Comparison of ENCODE assay signal across 19 mouse cellular contexts in the genomic region with DNA sequence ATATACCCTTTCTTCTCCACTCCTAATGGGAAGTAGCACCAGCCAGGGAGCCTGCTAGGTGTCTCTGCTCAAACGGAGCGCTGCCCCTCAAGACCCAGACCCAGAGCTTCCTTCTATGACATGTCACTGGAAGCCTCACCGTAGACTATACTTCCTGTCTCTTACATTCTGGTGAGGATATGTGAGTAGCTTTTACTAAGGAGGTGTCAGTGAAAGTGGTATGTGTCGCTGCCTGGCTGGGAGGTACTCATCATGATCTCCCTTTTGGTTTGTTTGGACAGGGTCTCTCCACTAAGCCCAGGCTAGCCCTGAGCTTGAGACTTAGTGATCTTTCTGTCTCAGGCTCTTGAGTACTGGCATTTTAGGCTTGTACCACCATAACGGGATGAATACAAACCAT. TPM values are rescaled to one million over a fixed set of nuclear protein-coding genes. Genes with fewer than 3 reads are reported as not detected.
A peak's percentile ranks its signal among the peaks of the same experiment; 100 is the strongest.
DNase-seq lines count a peak whose midpoint lies in the region; ATAC-seq and TF ChIP-seq lines count a peak whose summit lies in the region.
"Had no signal": no experiment of that assay in that cellular context is flagged by ENCODE, and none has a peak within 500 bp of the region (broad histone marks: within the 10 kb centered on the region; RNA-seq: fewer than 3 reads in every experiment).

No protein-coding gene starts in this region.

- H3K9me3 ChIP-seq in hindbrain, postnatal 0 days (ENCODE audit: low read length): no peaks in the 10 kb centered on the region
- H3K9me3 ChIP-seq: embryonic facial prominence, embryonic 12.5 days had no signal

- H3K4me1 ChIP-seq in hindbrain, postnatal 0 days (ENCODE audit: insufficient read depth, low read length): no peaks in the 10 kb centered on the region
- H3K4me1 ChIP-seq: embryonic facial prominence, embryonic 12.5 days; hindbrain, embryonic 12.5 days had no signal

- ATAC-seq in CD4-positive, CD25-positive, alpha-beta regulatory T cell, adult 4 months: peak; percentile 69
- ATAC-seq in hindbrain, postnatal 0 days: no peak
- ATAC-seq: forebrain, postnatal 0 days; intestine, embryonic 16.5 days; Patski had no signal

- no peak overlapping the region for H3K27ac ChIP-seq in hindbrain, postnatal 0 days
- H3K27ac ChIP-seq: embryonic facial prominence, embryonic 12.5 days; heart, embryonic 13.5 days; hindbrain, embryonic 12.5 days had no signal

- 83% methylated on average over 5 of the region's 5 CpGs for WGBS in hindbrain, postnatal 0 days

- no peak overlapping the region for H3K4me2 ChIP-seq in hindbrain, postnatal 0 days (ENCODE audit: low read depth, low read length)
- H3K4me2 ChIP-seq: embryonic facial prominence, embryonic 12.5 days; heart, embryonic 13.5 days; hindbrain, embryonic 12.5 days had no signal

- TF ChIP-seq CTCF in hindbrain, postnatal 0 days (IDR thresholded peaks at IDR 0.05; ENCODE audit: low read depth): no peak

- DNase-seq in thymus, postnatal 0 days (ENCODE audit: low spot score): peak; percentile 41
- DNase-seq in thymus, postnatal 25 days: no peak
- peak; percentile 39 for DNase-seq in induced T-regulatory cell, adult 2 months (ENCODE audit: low read depth)
- DNase-seq in hindbrain, postnatal 0 days (ENCODE audit: low spot score): no peak
- no peak for DNase-seq in adipocyte (ENCODE audit: low spot score)
- DNase-seq: adrenal gland, adult 8-10 months; adrenal gland, postnatal 36 days; cerebellum, adult 2 months; cerebellum, postnatal 25 days; forebrain, postnatal 0 days; gastrocnemius, postnatal 36 days; heart, postnatal 4 days; kidney, adult 2 months had no signal

- H3K36me3 ChIP-seq in hindbrain, postnatal 0 days (ENCODE audit: insufficient read depth, low read length): no peaks in the 10 kb centered on the region
- H3K36me3 ChIP-seq: embryonic facial prominence, embryonic 12.5 days; heart, embryonic 13.5 days; hindbrain, embryonic 12.5 days had no signal

- H3K9ac ChIP-seq in hindbrain, postnatal 0 days (replicated peaks; ENCODE audit: low read length): no peak overlapping the region
- H3K9ac ChIP-seq: embryonic facial prominence, embryonic 12.5 days; forebrain, postnatal 0 days; heart, embryonic 13.5 days; hindbrain, embryonic 12.5 days had no signal

- no peak overlapping the region for H3K4me3 ChIP-seq in hindbrain, postnatal 0 days (ENCODE audit: low read length)
- H3K4me3 ChIP-seq: embryonic facial prominence, embryonic 12.5 days; heart, embryonic 13.5 days; hindbrain, embryonic 12.5 days had no signal

- H3K27me3 ChIP-seq in hindbrain, postnatal 0 days (ENCODE audit: insufficient read depth, low read length): no peaks in the 10 kb centered on the region
- H3K27me3 ChIP-seq: embryonic facial prominence, embryonic 12.5 days; heart, embryonic 13.5 days; hindbrain, embryonic 12.5 days; Patski had no signal

RNA-seq across cellular contexts. Expression of gene Tmed10, which starts 41.7 kb away (rescaled TPM):
- polyA plus RNA-seq in thymus, postnatal 0 days (2015; fragmentation: Nextera tagmentation; extraction: Ambion mirVana): 231 and 242 TPM in 2 replicates
- 100 to 1,000 TPM; 211 to 243 TPM for polyA plus RNA-seq in CD4-positive, CD25-positive, alpha-beta regulatory T cell, adult 4 months (2017; shearing (Covaris generic))
- 55.0 and 59.3 TPM in 2 replicates for total RNA-seq in hindbrain, postnatal 0 days (2014; rRNA removed)
- 222 and 224 TPM in 2 replicates for polyA plus RNA-seq in hindbrain, postnatal 0 days (2015; fragmentation: Nextera tagmentation; extraction: Ambion mirVana)

RNA-seq across cellular contexts. Expression of gene Fos, which starts 57.4 kb away (rescaled TPM):
- polyA plus RNA-seq in thymus, postnatal 0 days (2015; fragmentation: Nextera tagmentation; extraction: Ambion mirVana): 3.9 and 4.9 TPM in 2 replicates
- polyA plus RNA-seq in CD4-positive, CD25-positive, alpha-beta regulatory T cell, adult 4 months (2017; shearing (Covaris generic)): 10 to 100 TPM; 11.3 to 39.0 TPM
- 20.7 and 23.4 TPM in 2 replicates for total RNA-seq in hindbrain, postnatal 0 days (2014; rRNA removed)
- 12.1 and 13.5 TPM in 2 replicates for polyA plus RNA-seq in hindbrain, postnatal 0 days (2015; fragmentation: Nextera tagmentation; extraction: Ambion mirVana)

Comparison
In these comparisons a context has a peak if more than half of its experiments do, and no peak if none do; other contexts are left out.
1. DNase-seq: peak in thymus, postnatal 0 days (single experiment) and induced T-regulatory cell, adult 2 months (single experiment); none in thymus, postnatal 25 days (single experiment), hindbrain, postnatal 0 days (single experiment) and adipocyte (single experiment).